Mouse (Mus musculus) MEL-GATA-1-ER (cell line): ENCODE results near the gene Zc3h6.
"Not testable (repeated sequence)": the region's sequence is repeated elsewhere in the genome, so short reads cannot be mapped to it uniquely, and the experiment has no call there.

Experiments used
- DNase-seq: peaks from one replicate; pipeline ENCODE4 v3.0.0-alpha.2; 2012; ENCODE audit warnings: low read depth; ENCODE audit errors: extremely low read depth

Zc3h6 gene

GRCm38 (mm10) chr2:128966641-128967580, at the start of gene Zc3h6:
Gene Zc3h6 (plus strand): TSS chr2:128967402.
- peak; percentile 88 for DNase-seq

GRCm38 (mm10) chr2:128924799-128925198, 42.4 kb upstream of the Zc3h6 start:
- DNase-seq = no peak

GRCm38 (mm10) chr2:128928446-128928845, 38.8 kb upstream of the Zc3h6 start:
- no peak for DNase-seq

GRCm38 (mm10) chr2:128930704-128931103, 36.5 kb upstream of the Zc3h6 start:
- DNase-seq = no peak

- no peak for DNase-seq
These were observed 30.9 kb upstream of the Zc3h6 start for GRCm38 (mm10) chr2:128936256-128936655.

GRCm38 (mm10) chr2:128943538-128944528, 23.4 kb upstream of the Zc3h6 start, which contains the start of gene Zc3h8:
Gene Zc3h8 (minus strand): TSS chr2:128944077.
- DNase-seq = peak; percentile 85

- peak; percentile 56 for DNase-seq
These were observed 19.1 kb upstream of the Zc3h6 start for GRCm38 (mm10) chr2:128947962-128948588.

GRCm38 (mm10) chr2:128954186-128954585, 13.0 kb upstream of the Zc3h6 start:
- no peak for DNase-seq

GRCm38 (mm10) chr2:128965505-128966105, 1.6 kb upstream of the Zc3h6 start:
- DNase-seq = no peak

GRCm38 (mm10) chr2:128966236-128966635, 966 bp upstream of the Zc3h6 start:
- DNase-seq = no peak

GRCm38 (mm10) chr2:128967661-128968441, 649 bp downstream of the Zc3h6 start, which contains the start of gene Gm10762:
Gene Gm10762 (minus strand): TSS chr2:128967725.
- no peak for DNase-seq

GRCm38 (mm10) chr2:128968475-128969083, 1.4 kb downstream of the Zc3h6 start:
- no peak for DNase-seq

GRCm38 (mm10) chr2:128972301-128972700, 5.1 kb downstream of the Zc3h6 start:
- DNase-seq = no peak

GRCm38 (mm10) chr2:128975572-128975971, 8.4 kb downstream of the Zc3h6 start:
- peak; percentile 28 for DNase-seq

GRCm38 (mm10) chr2:128984746-128985145, 17.5 kb downstream of the Zc3h6 start:
- no peak for DNase-seq

- DNase-seq = peak; percentile 27
These were observed 37.7 kb downstream of the Zc3h6 start for GRCm38 (mm10) chr2:129004872-129005271.

GRCm38 (mm10) chr2:129006194-129006749, 39.1 kb downstream of the Zc3h6 start:
- DNase-seq = peak; percentile 17

GRCm38 (mm10) chr2:129008867-129009266, 41.7 kb downstream of the Zc3h6 start:
- DNase-seq = not testable (repeated sequence)

GRCm38 (mm10) chr2:129020106-129020505, 52.9 kb downstream of the Zc3h6 start:
- no peak for DNase-seq
